ENCODE assay signal across 9 mouse cellular contexts in genomic region chr19:38422926-38423325, GRCm38 (mm10).
"Had no signal": no experiment of that assay in that cellular context is flagged by ENCODE, and none has a peak within 500 bp of the region (broad histone marks: within the 10 kb centered on the region; RNA-seq: fewer than 3 reads in every experiment).

No protein-coding gene starts in this region.

- DNase-seq: kidney, postnatal 4 days; liver; liver, embryonic 13.5 days; liver, postnatal 0 days; lung, postnatal 14 days; retina, postnatal 1 day; right cerebral cortex, postnatal 4 days; spleen, adult 18-20 months; thymus, postnatal 36 days had no signal
